Mouse (Mus musculus): ENCODE data around the gene Nfyc. TPM values are rescaled to one million over a fixed set of nuclear protein-coding genes. Genes with fewer than 3 reads are reported as not detected.

Gene Nfyc
- polyA plus RNA-seq, 1 experiment = 44.3 TPM

GRCm38 (mm10) chr4:120848909-120849308 lies 17.5 kb upstream of the Nfyc start:
- H3K79me2 ChIP-seq (ENCODE audit: control insufficient read depth, insufficient read depth) = no peaks in the 10 kb centered on the region
- TF ChIP-seq MYOD1 (IDR thresholded peaks at IDR 0.05; ENCODE audit: control insufficient read depth in 1 of 3, insufficient read length in 2 of 3, low read depth in 2 of 3) (no peak), TCF12 (IDR thresholded peaks at IDR 0.05; ENCODE audit: insufficient read depth, poor library complexity, severe bottlenecking) (no peak), REST (IDR thresholded peaks at IDR 0.05; ENCODE audit: insufficient read depth, insufficient read length) (no peak), USF1 (IDR thresholded peaks at IDR 0.05; ENCODE audit: low read depth) (no peak), SRF (IDR thresholded peaks at IDR 0.05; ENCODE audit: control insufficient read depth, insufficient read length, low read depth) (no peak), E2F4 (IDR thresholded peaks at IDR 0.05; ENCODE audit: insufficient read depth) (no peak), MAX (IDR thresholded peaks at IDR 0.05; ENCODE audit: low read depth) (no peak), TCF3 (IDR thresholded peaks at IDR 0.05; ENCODE audit: insufficient read length, low read depth) (no peak), CEBPB (IDR thresholded peaks at IDR 0.05; ENCODE audit: insufficient read depth, poor library complexity, severe bottlenecking) (no peak), POLR2AphosphoS2 (IDR thresholded peaks at IDR 0.05; ENCODE audit: insufficient read length, low read depth) (no peak)
- H3K27me3 ChIP-seq (ENCODE audit: control insufficient read depth, insufficient read depth, insufficient read length) = peaks cover 39% of the 10 kb centered on the region
- H3K4me2 ChIP-seq (ENCODE audit: low read depth) = no peak overlapping the region
- H3ac ChIP-seq (ENCODE audit: control insufficient read depth, insufficient read length) = no peak overlapping the region
- H3K4me3 ChIP-seq = no peak overlapping the region
- no peaks in the 10 kb centered on the region for H3K36me3 ChIP-seq (ENCODE audit: control insufficient read depth, insufficient read depth)

GRCm38 (mm10) chr4:120845098-120845497 lies 13.7 kb upstream of the Nfyc start:
- TF ChIP-seq MYOD1 (IDR thresholded peaks at IDR 0.05; ENCODE audit: control insufficient read depth in 1 of 3, insufficient read length in 2 of 3, low read depth in 2 of 3) (no peak), CEBPB (IDR thresholded peaks at IDR 0.05; ENCODE audit: insufficient read depth, poor library complexity, severe bottlenecking) (no peak), E2F4 (IDR thresholded peaks at IDR 0.05; ENCODE audit: insufficient read depth) (no peak), TCF3 (IDR thresholded peaks at IDR 0.05; ENCODE audit: insufficient read length, low read depth) (no peak), POLR2AphosphoS2 (IDR thresholded peaks at IDR 0.05; ENCODE audit: insufficient read length, low read depth) (no peak), USF1 (IDR thresholded peaks at IDR 0.05; ENCODE audit: low read depth) (no peak), REST (IDR thresholded peaks at IDR 0.05; ENCODE audit: insufficient read depth, insufficient read length) (no peak)
- no peaks in the 10 kb centered on the region for H3K79me2 ChIP-seq (ENCODE audit: control insufficient read depth, insufficient read depth)
- no peak overlapping the region for H3K4me3 ChIP-seq
- no peaks in the 10 kb centered on the region for H3K36me3 ChIP-seq (ENCODE audit: control insufficient read depth, insufficient read depth)
- no peak overlapping the region for H3K4me2 ChIP-seq (ENCODE audit: low read depth)
- H3K27me3 ChIP-seq (ENCODE audit: control insufficient read depth, insufficient read depth, insufficient read length) = peaks cover 54% of the 10 kb centered on the region
- H3ac ChIP-seq (ENCODE audit: control insufficient read depth, insufficient read length) = no peak overlapping the region

DNA sequence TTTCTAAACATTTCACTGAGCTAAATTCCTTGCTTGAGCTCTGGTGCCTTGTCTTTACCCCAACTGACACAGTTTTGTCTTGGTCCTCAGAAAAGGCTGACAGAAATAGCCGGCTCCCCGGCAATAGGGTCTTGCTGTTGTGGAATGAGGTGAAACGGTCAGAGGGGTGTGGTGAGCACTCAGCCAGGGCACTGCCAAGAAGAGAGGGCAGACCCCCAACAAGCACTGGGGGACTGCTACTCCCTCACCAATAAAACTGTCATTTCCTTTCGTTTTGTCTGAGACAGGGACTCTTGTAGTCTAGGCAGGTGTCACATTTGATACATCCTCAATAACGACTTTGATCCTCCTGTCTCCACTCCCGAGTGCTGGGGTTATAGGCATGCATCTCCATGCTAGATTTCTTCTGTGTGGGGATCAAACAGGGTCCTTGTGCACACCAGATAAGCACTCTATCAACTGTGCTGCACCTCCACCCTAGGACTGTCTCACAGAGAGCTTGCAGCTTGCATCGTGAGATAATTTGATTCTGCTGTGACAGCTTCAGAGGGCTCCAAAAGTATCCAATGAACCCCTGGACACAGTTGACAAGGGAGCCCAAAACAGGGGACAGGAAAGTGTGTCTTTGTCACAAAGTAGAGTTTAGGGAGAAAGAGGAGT lies 13.2 kb upstream of the Nfyc start:
- H3K4me2 ChIP-seq (ENCODE audit: low read depth) = no peak overlapping the region
- no peaks in the 10 kb centered on the region for H3K79me2 ChIP-seq (ENCODE audit: control insufficient read depth, insufficient read depth)
- no peaks in the 10 kb centered on the region for H3K36me3 ChIP-seq (ENCODE audit: control insufficient read depth, insufficient read depth)
- no peak overlapping the region for H3ac ChIP-seq (ENCODE audit: control insufficient read depth, insufficient read length)
- TF ChIP-seq REST (IDR thresholded peaks at IDR 0.05; ENCODE audit: insufficient read depth, insufficient read length) (no peak), USF1 (IDR thresholded peaks at IDR 0.05; ENCODE audit: low read depth) (no peak), E2F4 (IDR thresholded peaks at IDR 0.05; ENCODE audit: insufficient read depth) (no peak), MYOD1 (IDR thresholded peaks at IDR 0.05; ENCODE audit: control insufficient read depth in 1 of 3, insufficient read length in 2 of 3, low read depth in 2 of 3) (no peak), CEBPB (IDR thresholded peaks at IDR 0.05; ENCODE audit: insufficient read depth, poor library complexity, severe bottlenecking) (no peak), SRF (IDR thresholded peaks at IDR 0.05; ENCODE audit: control insufficient read depth, insufficient read length, low read depth) (no peak), POLR2A (IDR thresholded peaks at IDR 0.05; ENCODE audit: insufficient read length, low read depth) (no peak), TCF3 (IDR thresholded peaks at IDR 0.05; ENCODE audit: insufficient read length, low read depth) (no peak), MAX (IDR thresholded peaks at IDR 0.05; ENCODE audit: low read depth) (no peak), POLR2AphosphoS2 (IDR thresholded peaks at IDR 0.05; ENCODE audit: insufficient read length, low read depth) (no peak), TCF12 (IDR thresholded peaks at IDR 0.05; ENCODE audit: insufficient read depth, poor library complexity, severe bottlenecking) (no peak), MYOG (IDR thresholded peaks at IDR 0.05; ENCODE audit: control insufficient read depth in 1 of 3, insufficient read depth in 1 of 3, insufficient read length in 2 of 3, low read depth in 2 of 3) (no peak)
- H3K27me3 ChIP-seq (ENCODE audit: control insufficient read depth, insufficient read depth, insufficient read length) = peaks cover 52% of the 10 kb centered on the region
- H3K4me3 ChIP-seq = no peak overlapping the region

DNA sequence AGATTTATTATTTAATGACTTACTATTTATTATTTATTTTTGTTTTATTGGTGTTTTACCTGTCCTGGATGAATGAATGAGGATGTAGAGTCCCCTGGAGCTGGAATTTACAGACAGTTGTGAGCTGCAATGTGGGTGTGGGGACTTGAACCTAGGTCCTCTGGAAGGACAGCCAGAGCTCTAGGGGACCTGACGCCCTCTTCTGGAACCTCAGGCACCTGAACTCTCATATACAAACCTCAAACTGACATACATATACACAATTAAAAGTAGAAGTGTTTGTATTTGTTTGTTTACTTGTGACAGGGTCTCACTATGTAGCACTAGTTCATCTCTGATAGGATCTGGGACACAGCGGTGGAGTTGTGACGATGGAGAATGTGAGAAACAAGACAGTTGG lies 10.0 kb upstream of the Nfyc start:
- H3K79me2 ChIP-seq (ENCODE audit: control insufficient read depth, insufficient read depth) = no peaks in the 10 kb centered on the region

DNA sequence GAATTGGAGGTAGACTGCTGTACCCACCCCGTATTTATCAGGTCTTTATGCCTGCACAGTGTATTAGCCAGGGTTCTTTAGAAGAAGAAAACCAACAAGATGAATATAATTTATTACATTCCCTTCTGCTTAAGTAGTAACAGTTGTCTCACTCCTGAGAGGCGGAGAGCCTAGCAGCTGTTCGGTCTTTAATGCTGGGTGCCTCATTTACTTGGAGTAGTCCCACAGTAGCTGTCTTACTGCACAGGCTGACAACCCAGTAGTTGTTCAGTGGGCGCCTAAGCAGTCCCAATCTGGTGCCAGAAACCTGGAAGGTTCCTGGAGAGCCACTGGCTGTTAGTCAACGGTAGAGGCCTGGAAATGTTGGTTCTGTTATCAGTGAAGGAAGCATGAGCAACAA lies 605 bp downstream of the Nfyc start:
- Histone ChIP-seq H3K27me3 (ENCODE audit: control insufficient read depth, insufficient read depth, insufficient read length) (peaks cover 24% of the 10 kb centered on the region), H3ac (ENCODE audit: control insufficient read depth, insufficient read length) (no peak overlapping the region), H3K4me2 (ENCODE audit: low read depth) (peak overlapping the region; percentile 27), H3K36me3 (ENCODE audit: control insufficient read depth, insufficient read depth) (no peaks in the 10 kb centered on the region), H3K4me3 (no peak overlapping the region), H3K79me2 (ENCODE audit: control insufficient read depth, insufficient read depth) (no peaks in the 10 kb centered on the region)
- TF ChIP-seq MYOD1 (IDR thresholded peaks at IDR 0.05; ENCODE audit: control insufficient read depth in 1 of 3, insufficient read length in 2 of 3, low read depth in 2 of 3) = peak; percentile 49 to 67 (median 66)
- TF ChIP-seq TCF12 (IDR thresholded peaks at IDR 0.05; ENCODE audit: insufficient read depth, poor library complexity, severe bottlenecking) = peak; percentile 40
- TF ChIP-seq MYOG (IDR thresholded peaks at IDR 0.05; ENCODE audit: control insufficient read depth in 1 of 3, insufficient read depth in 1 of 3, insufficient read length in 2 of 3, low read depth in 2 of 3) = peak in 2 of 3 experiments; percentile 69 to 87
- no peak for TF ChIP-seq MAX (IDR thresholded peaks at IDR 0.05; ENCODE audit: low read depth)
- no peak for TF ChIP-seq E2F4 (IDR thresholded peaks at IDR 0.05; ENCODE audit: insufficient read depth)
- TF ChIP-seq USF1 (IDR thresholded peaks at IDR 0.05; ENCODE audit: low read depth) = no peak
- TF ChIP-seq TCF3 (IDR thresholded peaks at IDR 0.05; ENCODE audit: insufficient read length, low read depth) = no peak

More for the DNA sequence above, 10.0 kb upstream of the Nfyc start:
- Histone ChIP-seq H3K4me2 (ENCODE audit: low read depth) (no peak overlapping the region), H3ac (ENCODE audit: control insufficient read depth, insufficient read length) (no peak overlapping the region), H3K4me3 (no peak overlapping the region), H3K27me3 (ENCODE audit: control insufficient read depth, insufficient read depth, insufficient read length) (peaks cover 43% of the 10 kb centered on the region), H3K36me3 (ENCODE audit: control insufficient read depth, insufficient read depth) (no peaks in the 10 kb centered on the region)
- TF ChIP-seq REST (IDR thresholded peaks at IDR 0.05; ENCODE audit: insufficient read depth, insufficient read length) = no peak
- no peak for TF ChIP-seq POLR2AphosphoS2 (IDR thresholded peaks at IDR 0.05; ENCODE audit: insufficient read length, low read depth)
- TF ChIP-seq USF1 (IDR thresholded peaks at IDR 0.05; ENCODE audit: low read depth) = no peak

Measured in myocyte (in vitro differentiated cells).